ENCODE assay signal across 9 mouse cellular contexts in the genomic region with DNA sequence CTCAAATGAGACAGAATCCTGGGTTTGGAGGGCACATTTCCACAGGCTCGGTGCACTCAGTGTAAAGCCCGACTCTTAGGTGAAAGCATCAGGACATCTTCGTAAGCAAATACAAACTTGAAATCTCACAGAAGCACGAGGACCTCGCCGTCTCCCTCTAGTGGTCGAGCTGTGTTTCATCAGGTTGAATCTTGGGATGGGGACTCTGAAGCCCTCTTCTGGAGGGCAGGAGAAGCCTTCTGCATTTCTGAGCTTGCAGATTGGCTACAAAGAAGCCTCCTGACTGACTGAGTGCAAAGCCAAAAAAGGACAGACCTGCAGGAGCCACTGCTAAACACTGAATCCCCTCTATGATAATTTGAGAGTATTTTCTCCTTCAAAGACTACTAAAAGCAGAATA. TPM values are rescaled to one million over a fixed set of nuclear protein-coding genes. Genes with fewer than 3 reads are reported as not detected.
DNase-seq lines count a peak whose midpoint lies in the region; ATAC-seq and TF ChIP-seq lines count a peak whose summit lies in the region.
"Had no signal": no experiment of that assay in that cellular context is flagged by ENCODE, and none has a peak within 500 bp of the region (broad histone marks: within the 10 kb centered on the region; RNA-seq: fewer than 3 reads in every experiment).

No protein-coding gene starts in this region.

- DNase-seq in A20 (ENCODE audit: low read depth, low spot score) (peak; percentile 81), NIH3T3 (ENCODE audit: low read depth) (peak; percentile 88)
- DNase-seq in cerebellum, adult 9-10 months: peak; percentile 64
- peak; percentile 36 to 63 for DNase-seq in frontal cortex, postnatal 14 days (ENCODE audit: low spot score in 2 of 2)
- DNase-seq in kidney, postnatal 14 days: peak; percentile 75
- peak; percentile 29 to 40 (median 32) for DNase-seq in liver, embryonic 14.5 days (ENCODE audit: low read depth in 3 of 3, low spot score in 3 of 3)
- peak; percentile 86 for DNase-seq in retina, embryonic 14.5 days (ENCODE audit: low spot score)
- DNase-seq in thymus, postnatal 36 days: peak; percentile 70 to 72

- no peak for TF ChIP-seq EP300 in liver, embryonic 14.5 days (IDR thresholded peaks at IDR 0.05; ENCODE audit: low read depth)

- H3K4me2 ChIP-seq in liver, embryonic 14.5 days (ENCODE audit: low read depth): no peak overlapping the region
- H3K4me2 ChIP-seq: hindbrain, embryonic 15.5 days had no signal

- no peaks in the 10 kb centered on the region for H3K9me3 ChIP-seq in liver, embryonic 14.5 days (ENCODE audit: control insufficient read depth, low read length)
- H3K9me3 ChIP-seq: hindbrain, embryonic 15.5 days had no signal

- no peak overlapping the region for H3K4me3 ChIP-seq in liver, embryonic 14.5 days (ENCODE audit: insufficient read depth in 1 of 2, low read depth in 2 of 2, low read length in 2 of 2)
- H3K4me3 ChIP-seq: hindbrain, embryonic 15.5 days had no signal

- ATAC-seq in liver, embryonic 14.5 days (ENCODE audit: insufficient read depth): no peak

- H3K36me3 ChIP-seq in liver, embryonic 14.5 days (replicated peaks; ENCODE audit: control insufficient read depth, insufficient read depth, low read depth): no peaks in the 10 kb centered on the region
- H3K36me3 ChIP-seq: hindbrain, embryonic 15.5 days had no signal

- peak; percentile 89 for TF ChIP-seq CTCF in liver, embryonic 14.5 days (IDR thresholded peaks at IDR 0.05; ENCODE audit: low read depth)

- no peaks in the 10 kb centered on the region for H3K27me3 ChIP-seq in liver, embryonic 14.5 days (ENCODE audit: control insufficient read depth, insufficient read depth, low read length)
- H3K27me3 ChIP-seq: hindbrain, embryonic 15.5 days had no signal

- no peaks in the 10 kb centered on the region for H3K4me1 ChIP-seq in liver, embryonic 14.5 days (replicated peaks; ENCODE audit: control insufficient read depth in 2 of 2, insufficient read depth in 2 of 2, low read length in 1 of 2)
- H3K4me1 ChIP-seq: hindbrain, embryonic 15.5 days had no signal

- no peak overlapping the region for H3K27ac ChIP-seq in liver, embryonic 14.5 days
- H3K27ac ChIP-seq: hindbrain, embryonic 15.5 days had no signal

- H3K9ac ChIP-seq in liver, embryonic 14.5 days (replicated peaks): no peak overlapping the region
- H3K9ac ChIP-seq: hindbrain, embryonic 15.5 days had no signal

- 3% methylated on average over 7 of the region's 7 CpGs for WGBS in liver, embryonic 14.5 days (ENCODE audit: insufficient replicate concordance)

RNA-seq across cellular contexts. Expression of a gene that starts 39.2 kb away (rescaled TPM):
- 0.03 and 0.04 TPM in 2 replicates for polyA plus RNA-seq in liver, embryonic 14.5 days (2012; rRNA removed)
- polyA plus RNA-seq in liver, embryonic 14.5 days (2014; fragmentation: Nextera tagmentation; extraction: Ambion mirVana): 0.03 and 0.11 TPM in 2 replicates

Comparison
In these comparisons a context has a peak if more than half of its experiments do, and no peak if none do; other contexts are left out.
1. DNase-seq: peak in every context shown above with its lines; median percentile 88 in NIH3T3; 86 in retina, embryonic 14.5 days; 81 in A20; 75 in kidney, postnatal 14 days; 71 in thymus, postnatal 36 days; 64 in cerebellum, adult 9-10 months; 50 in frontal cortex, postnatal 14 days; 32 in liver, embryonic 14.5 days.